Mouse (Mus musculus): ENCODE results near the gene Hdhd3. TPM values are rescaled to one million over a fixed set of nuclear protein-coding genes. Genes with fewer than 3 reads are reported as not detected.

The Hdhd3 gene
- polyA plus RNA-seq (2017; shearing (Covaris generic)) = 3.2 TPM

DNA sequence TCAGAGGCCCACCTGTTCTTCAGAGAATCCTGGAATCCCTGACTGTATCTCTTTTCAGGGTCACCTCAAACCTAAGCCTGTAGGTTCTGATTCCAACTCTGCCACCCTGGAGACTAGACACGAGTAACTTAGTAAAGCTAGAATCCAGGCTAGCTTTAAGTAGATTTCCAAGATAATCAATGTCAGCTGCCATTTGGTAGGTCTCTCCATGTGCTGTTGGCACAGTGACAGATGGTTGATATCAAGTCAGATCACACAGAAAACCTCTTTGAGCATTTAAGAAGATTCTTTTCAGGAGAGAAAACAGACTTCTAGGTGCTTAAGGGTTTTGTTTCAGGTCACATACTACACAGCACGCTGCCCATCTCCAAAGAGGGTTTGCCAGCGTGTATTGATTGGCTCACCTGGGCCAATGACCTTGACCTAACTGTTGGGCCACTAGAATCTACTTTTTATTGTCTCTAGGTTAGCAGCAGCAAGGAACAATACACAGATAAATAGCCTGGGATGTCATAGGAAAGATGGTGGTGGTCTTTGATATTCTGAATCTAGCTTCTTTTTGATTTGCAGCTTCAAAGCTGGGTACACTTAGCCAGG, at the start of gene Hdhd3:
Gene Hdhd3, minus strand, starts transcription at position 94 of the 597 bp plus-strand sequence.

GRCm38 (mm10) chr4:62524651-62525488, 21.6 kb upstream of the Hdhd3 start, which contains the start of the genes Pole3 and 4933430I17Rik:
Gene Pole3, minus strand, starts transcription at chr4:62525068.
Gene 4933430I17Rik, plus strand, starts transcription at chr4:62525369.

GRCm38 (mm10) chr4:62519849-62520233, 16.6 kb upstream of the Hdhd3 start, which contains the start of gene Alad:
Gene Alad, minus strand, starts transcription at chr4:62519918.

GRCm38 (mm10) chr4:62479937-62480708, 23.1 kb downstream of the Hdhd3 start, which contains the start of gene Bspry:
Gene Bspry, plus strand, starts transcription at chr4:62480053.

DNA sequence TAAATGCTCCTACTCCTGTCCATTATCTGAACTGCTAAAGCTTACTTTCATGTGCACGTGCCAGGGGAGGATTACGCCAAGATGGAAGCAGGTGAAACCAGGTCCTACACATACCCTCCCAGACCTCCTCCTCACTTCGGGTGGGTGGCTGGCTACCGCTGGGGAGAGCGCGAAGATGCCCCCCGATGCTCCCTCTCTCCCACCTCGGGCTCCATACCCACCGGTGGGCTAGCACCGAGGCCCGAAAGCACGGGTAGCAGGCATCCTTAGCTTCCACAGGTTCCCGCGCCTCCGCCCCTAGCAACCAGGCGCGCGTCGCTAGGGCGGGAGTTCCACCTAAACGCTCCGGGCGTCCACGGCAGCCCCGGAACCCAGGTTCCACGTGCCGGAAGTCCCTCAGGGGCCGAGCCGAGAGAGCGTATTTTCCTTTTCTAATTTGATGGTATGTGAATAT, 32.6 kb downstream of the Hdhd3 start, which contains the start of gene Wdr31:
Gene Wdr31, minus strand, starts transcription at position 299 of the 454 bp plus-strand sequence.

Other genes with a start within 250 kb of the Hdhd3 start
- gene Slc31a2, start 240.9 kb downstream of the Hdhd3 start, polyA plus RNA-seq (2017; shearing (Covaris generic)) = 20.9 TPM
- gene Fkbp15, start 142.9 kb downstream of the Hdhd3 start, polyA plus RNA-seq (2017; shearing (Covaris generic)) = 71.1 TPM
- 10.3 TPM for gene Slc31a1, start 142.7 kb downstream of the Hdhd3 start, polyA plus RNA-seq (2017; shearing (Covaris generic))
- gene Cdc26, start 94.8 kb downstream of the Hdhd3 start, polyA plus RNA-seq (2017; shearing (Covaris generic)) = 109 TPM
- 28.3 TPM for gene Prpf4, start 94.7 kb downstream of the Hdhd3 start, polyA plus RNA-seq (2017; shearing (Covaris generic))
- not detected for gene Rnf183, start 68.2 kb downstream of the Hdhd3 start, polyA plus RNA-seq (2017; shearing (Covaris generic))
- 0.84 TPM for gene Wdr31, start 32.6 kb downstream of the Hdhd3 start, polyA plus RNA-seq (2017; shearing (Covaris generic))
- 4.7 TPM for gene Bspry, start 23.4 kb downstream of the Hdhd3 start, polyA plus RNA-seq (2017; shearing (Covaris generic))
- 77.3 TPM for gene Alad, start 16.5 kb upstream of the Hdhd3 start, polyA plus RNA-seq (2017; shearing (Covaris generic))
- 35.6 TPM for gene Pole3, start 21.6 kb upstream of the Hdhd3 start, polyA plus RNA-seq (2017; shearing (Covaris generic))
- 0.33 TPM for gene 4933430I17Rik, start 21.9 kb upstream of the Hdhd3 start, polyA plus RNA-seq (2017; shearing (Covaris generic))
- gene Rgs3, start 56.4 kb upstream of the Hdhd3 start, polyA plus RNA-seq (2017; shearing (Covaris generic)) = 145 TPM